Mouse (Mus musculus): ENCODE measurements around the gene Myo18b. TPM values are rescaled to one million over a fixed set of nuclear protein-coding genes. Genes with fewer than 3 reads are reported as not detected.

Myo18b gene
- 0.69 and 0.77 TPM in 2 replicates for polyA plus RNA-seq (2014; fragmentation: Nextera tagmentation; extraction: Ambion mirVana)

- H3K4me2 ChIP-seq (replicated peaks; ENCODE audit: low read depth, low read length) = no peak within 1 kb of the TSS
- 80% methylated on average over 17 of the region's 17 CpGs for WGBS
- ATAC-seq (ENCODE audit: insufficient number of reproducible peaks, insufficient read depth, low FRiP score, low read depth) = peak; percentile 10; the same call in 1 of the 2 replicates
- H3K4me3 ChIP-seq (ENCODE audit: low read depth, low read length) = no peak within 1 kb of the TSS
- no peaks in the 10 kb centered on the region for H3K27me3 ChIP-seq (ENCODE audit: control insufficient read depth, insufficient read depth, low read length)
- no peak within 1 kb of the TSS for H3K9ac ChIP-seq (replicated peaks; ENCODE audit: low read depth, low read length)
- no peaks in the 10 kb centered on the region for H3K9me3 ChIP-seq (ENCODE audit: control insufficient read depth, low read depth, low read length)
- no peak within 1 kb of the TSS for H3K27ac ChIP-seq (ENCODE audit: low read length)
- no peaks in the 10 kb centered on the region for H3K36me3 ChIP-seq (ENCODE audit: control insufficient read depth, insufficient read depth, low read length)
- no peaks in the 10 kb centered on the region for H3K4me1 ChIP-seq (ENCODE audit: control insufficient read depth, insufficient read depth, low read length)
Observed at GRCm38 (mm10) chr5:112895674-112896654, at the start of gene Myo18b. TSS of gene Myo18b (minus strand) at chr5:112896362.

DNA sequence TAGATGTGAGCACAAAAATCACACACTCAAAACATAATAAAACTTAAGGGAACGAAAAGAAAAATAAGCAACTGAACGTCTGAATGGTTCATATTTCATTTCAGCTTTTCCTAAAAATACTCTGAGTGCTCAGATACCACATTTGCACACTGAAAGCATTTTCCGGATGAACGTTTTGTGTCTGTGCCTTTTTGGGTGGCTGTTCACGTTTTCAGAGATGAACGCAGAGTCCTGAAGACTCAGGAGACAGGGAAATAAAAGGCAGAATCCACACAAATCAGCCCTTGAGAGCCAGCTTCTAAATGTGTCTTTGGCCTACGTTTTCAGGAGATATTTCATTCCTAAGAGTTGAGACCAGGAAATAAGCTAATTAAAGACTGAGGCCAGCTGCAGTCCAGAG is 49.8 kb upstream of the Myo18b start:
- H3K27me3 ChIP-seq (ENCODE audit: control insufficient read depth, insufficient read depth, low read length) = no peaks in the 10 kb centered on the region
- H3K27ac ChIP-seq (ENCODE audit: low read length) = no peak overlapping the region
- no peak for ATAC-seq (ENCODE audit: insufficient number of reproducible peaks, insufficient read depth, low FRiP score, low read depth)
- H3K4me1 ChIP-seq (ENCODE audit: control insufficient read depth, insufficient read depth, low read length) = no peaks in the 10 kb centered on the region
- H3K4me3 ChIP-seq (ENCODE audit: low read depth, low read length) = no peak overlapping the region
- 55% methylated on average over 7 of the region's 7 CpGs for WGBS
- H3K36me3 ChIP-seq (ENCODE audit: control insufficient read depth, insufficient read depth, low read length) = 0 out of 2 replicates have a peak, but pooled peaks cover 3% of the 10 kb centered on the region
- H3K4me2 ChIP-seq (replicated peaks; ENCODE audit: low read depth, low read length) = no peak overlapping the region
- H3K9me3 ChIP-seq (ENCODE audit: control insufficient read depth, low read depth, low read length) = no peaks in the 10 kb centered on the region
- no peak overlapping the region for H3K9ac ChIP-seq (replicated peaks; ENCODE audit: low read depth, low read length)

DNA sequence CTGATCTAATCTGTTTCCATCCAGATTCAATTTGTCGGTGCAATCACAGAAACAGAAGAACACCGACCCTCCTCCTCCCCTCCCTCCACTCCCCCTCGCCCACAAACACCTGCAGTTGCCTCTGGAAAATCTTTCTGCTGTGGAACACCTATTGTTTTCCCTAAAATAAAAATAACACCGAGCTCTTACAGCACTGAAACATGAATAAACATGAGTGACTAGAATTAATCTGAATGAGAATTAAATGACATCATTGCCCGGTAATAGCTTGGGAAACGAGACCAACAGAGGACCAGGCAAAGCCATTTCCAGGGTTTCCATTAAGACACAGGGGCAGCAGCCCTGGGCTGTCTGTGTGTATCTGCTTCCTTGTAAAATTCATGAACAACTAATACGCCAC is 46.1 kb upstream of the Myo18b start:
- 76% methylated on average over 7 of the region's 7 CpGs for whole genome bisulfite sequencing
- H3K9ac ChIP-seq (replicated peaks; ENCODE audit: low read depth, low read length) = no peak overlapping the region
- ATAC-seq (ENCODE audit: insufficient number of reproducible peaks, insufficient read depth, low FRiP score, low read depth) = no peak
- no peaks in the 10 kb centered on the region for H3K4me1 ChIP-seq (ENCODE audit: control insufficient read depth, insufficient read depth, low read length)
- H3K4me2 ChIP-seq (replicated peaks; ENCODE audit: low read depth, low read length) = no peak overlapping the region
- no peaks in the 10 kb centered on the region for H3K27me3 ChIP-seq (ENCODE audit: control insufficient read depth, insufficient read depth, low read length)
- no peak overlapping the region for H3K27ac ChIP-seq (ENCODE audit: low read length)
- H3K36me3 ChIP-seq (ENCODE audit: control insufficient read depth, insufficient read depth, low read length) = peaks cover 3% of the 10 kb centered on the region; the same call in 1 of the 2 replicates
- no peaks in the 10 kb centered on the region for H3K9me3 ChIP-seq (ENCODE audit: control insufficient read depth, low read depth, low read length)
- H3K4me3 ChIP-seq (ENCODE audit: low read depth, low read length) = no peak overlapping the region

- H3K9me3 ChIP-seq (ENCODE audit: control insufficient read depth, low read depth, low read length) = no peaks in the 10 kb centered on the region
- H3K9ac ChIP-seq (replicated peaks; ENCODE audit: low read depth, low read length) = no peak overlapping the region
- H3K27me3 ChIP-seq (ENCODE audit: control insufficient read depth, insufficient read depth, low read length) = no peaks in the 10 kb centered on the region
- no peak overlapping the region for H3K4me2 ChIP-seq (replicated peaks; ENCODE audit: low read depth, low read length)
- H3K4me1 ChIP-seq (ENCODE audit: control insufficient read depth, insufficient read depth, low read length) = no peaks in the 10 kb centered on the region
- no peak for ATAC-seq (ENCODE audit: insufficient number of reproducible peaks, insufficient read depth, low FRiP score, low read depth)
- WGBS = 90% methylated on average over 12 of the region's 12 CpGs
- no peak overlapping the region for H3K27ac ChIP-seq (ENCODE audit: low read length)
- H3K36me3 ChIP-seq (ENCODE audit: control insufficient read depth, insufficient read depth, low read length) = no peaks in the 10 kb centered on the region; the same call in 1 of the 2 replicates
- no peak overlapping the region for H3K4me3 ChIP-seq (ENCODE audit: low read depth, low read length)
Observed at GRCm38 (mm10) chr5:112941001-112941400, 44.8 kb upstream of the Myo18b start.

DNA sequence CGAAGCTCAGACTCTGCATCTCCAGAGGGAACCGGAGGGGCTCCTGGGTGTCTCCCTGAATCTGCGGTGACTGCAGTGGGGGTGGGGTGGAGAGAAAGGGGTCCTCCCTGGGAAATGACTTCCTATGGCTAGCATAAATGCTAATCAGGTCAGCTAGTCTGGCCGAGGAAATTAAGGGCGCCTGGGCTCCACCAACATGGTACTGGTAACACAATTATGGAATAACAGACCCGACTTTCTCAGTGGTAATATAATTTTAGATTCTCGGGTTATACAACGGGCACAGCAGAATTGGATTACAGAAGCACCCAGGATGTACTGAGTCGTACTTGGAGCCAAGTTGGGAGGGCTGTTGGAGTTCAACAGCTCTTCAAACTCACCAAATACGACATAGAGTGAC is 40.5 kb upstream of the Myo18b start:
- 80% methylated on average over 10 of the region's 10 CpGs for WGBS
- no peak for ATAC-seq (ENCODE audit: insufficient number of reproducible peaks, insufficient read depth, low FRiP score, low read depth)

GRCm38 (mm10) chr5:112935436-112935835 is 39.3 kb upstream of the Myo18b start:
- Histone ChIP-seq H3K9ac (replicated peaks; ENCODE audit: low read depth, low read length) (no peak overlapping the region), H3K27ac (ENCODE audit: low read length) (no peak overlapping the region), H3K4me3 (ENCODE audit: low read depth, low read length) (no peak overlapping the region), H3K9me3 (ENCODE audit: control insufficient read depth, low read depth, low read length) (no peaks in the 10 kb centered on the region), H3K4me2 (replicated peaks; ENCODE audit: low read depth, low read length) (no peak overlapping the region), H3K4me1 (ENCODE audit: control insufficient read depth, insufficient read depth, low read length) (0 out of 2 replicates have a peak, but pooled peaks cover 3% of the 10 kb centered on the region), H3K27me3 (ENCODE audit: control insufficient read depth, insufficient read depth, low read length) (no peaks in the 10 kb centered on the region), H3K36me3 (ENCODE audit: control insufficient read depth, insufficient read depth, low read length) (no peaks in the 10 kb centered on the region; the same call in 1 of the 2 replicates)
- ATAC-seq (ENCODE audit: insufficient number of reproducible peaks, insufficient read depth, low FRiP score, low read depth) = no peak
- 93% methylated on average over 8 of the region's 8 CpGs for WGBS

More for the DNA sequence above, 40.5 kb upstream of the Myo18b start:
- H3K27me3 ChIP-seq (ENCODE audit: control insufficient read depth, insufficient read depth, low read length) = no peaks in the 10 kb centered on the region
- H3K27ac ChIP-seq (ENCODE audit: low read length) = no peak overlapping the region
- H3K9ac ChIP-seq (replicated peaks; ENCODE audit: low read depth, low read length) = no peak overlapping the region
- no peak overlapping the region for H3K4me3 ChIP-seq (ENCODE audit: low read depth, low read length)
- H3K4me2 ChIP-seq (replicated peaks; ENCODE audit: low read depth, low read length) = no peak overlapping the region
- H3K9me3 ChIP-seq (ENCODE audit: control insufficient read depth, low read depth, low read length) = no peaks in the 10 kb centered on the region
- no peaks in the 10 kb centered on the region; the same call in 1 of the 2 replicates for H3K36me3 ChIP-seq (ENCODE audit: control insufficient read depth, insufficient read depth, low read length)
- 0 out of 2 replicates have a peak, but pooled peaks cover 3% of the 10 kb centered on the region for H3K4me1 ChIP-seq (ENCODE audit: control insufficient read depth, insufficient read depth, low read length)

DNA sequence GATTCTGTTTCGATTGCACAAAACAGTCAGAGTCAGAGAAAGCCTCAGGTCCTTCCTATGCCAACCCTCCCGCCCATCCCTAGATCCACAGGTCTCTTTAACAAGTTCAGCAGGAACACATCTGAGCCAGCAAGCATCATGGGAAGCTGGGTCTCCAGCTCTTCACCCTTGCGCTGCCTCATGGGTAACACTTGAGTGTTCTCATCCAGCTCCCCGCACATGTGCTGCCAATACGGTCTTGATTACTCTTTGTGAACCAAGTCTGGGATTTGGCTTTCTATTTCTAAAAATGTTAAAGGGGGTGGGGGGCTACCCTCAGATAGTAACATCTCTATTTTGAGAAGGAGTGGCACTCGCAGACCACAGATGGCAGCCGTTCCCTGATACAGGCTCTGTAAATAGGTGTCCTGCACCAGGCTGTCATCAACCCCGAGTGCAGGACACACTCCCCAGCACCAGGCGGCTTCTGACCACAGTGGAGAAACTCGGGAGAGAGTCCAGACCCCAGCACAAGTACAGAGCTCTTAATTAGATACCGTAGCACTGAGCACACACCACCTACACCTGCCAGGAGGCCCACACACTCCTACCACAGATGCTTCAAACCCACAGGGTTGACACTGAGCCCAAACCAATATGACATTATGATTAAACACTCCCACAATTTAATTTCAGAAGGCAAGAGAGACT is 36.9 kb upstream of the Myo18b start:
- Histone ChIP-seq H3K36me3 (ENCODE audit: control insufficient read depth, insufficient read depth, low read length) (no peaks in the 10 kb centered on the region; the same call in 1 of the 2 replicates), H3K9me3 (ENCODE audit: control insufficient read depth, low read depth, low read length) (no peaks in the 10 kb centered on the region), H3K4me3 (ENCODE audit: low read depth, low read length) (no peak overlapping the region), H3K4me1 (ENCODE audit: control insufficient read depth, insufficient read depth, low read length) (peaks cover 10% of the 10 kb centered on the region; the same call in 1 of the 2 replicates), H3K9ac (replicated peaks; ENCODE audit: low read depth, low read length) (no peak overlapping the region), H3K27ac (ENCODE audit: low read length) (no peak overlapping the region), H3K4me2 (replicated peaks; ENCODE audit: low read depth, low read length) (no peak overlapping the region), H3K27me3 (ENCODE audit: control insufficient read depth, insufficient read depth, low read length) (no peaks in the 10 kb centered on the region)
- WGBS = 78% methylated on average over 11 of the region's 11 CpGs
- no peak for ATAC-seq (ENCODE audit: insufficient number of reproducible peaks, insufficient read depth, low FRiP score, low read depth)

- peaks cover 16% of the 10 kb centered on the region; the same call in 1 of the 2 replicates for H3K4me1 ChIP-seq (ENCODE audit: control insufficient read depth, insufficient read depth, low read length)
- no peak overlapping the region for H3K4me3 ChIP-seq (ENCODE audit: low read depth, low read length)
- WGBS = 91% methylated on average over 5 of the region's 5 CpGs
- no peaks in the 10 kb centered on the region for H3K27me3 ChIP-seq (ENCODE audit: control insufficient read depth, insufficient read depth, low read length)
- H3K9me3 ChIP-seq (ENCODE audit: control insufficient read depth, low read depth, low read length) = no peaks in the 10 kb centered on the region
- no peaks in the 10 kb centered on the region; the same call in 1 of the 2 replicates for H3K36me3 ChIP-seq (ENCODE audit: control insufficient read depth, insufficient read depth, low read length)
- no peak overlapping the region for H3K9ac ChIP-seq (replicated peaks; ENCODE audit: low read depth, low read length)
- H3K4me2 ChIP-seq (replicated peaks; ENCODE audit: low read depth, low read length) = no peak overlapping the region
- no peak overlapping the region for H3K27ac ChIP-seq (ENCODE audit: low read length)
- no peak for ATAC-seq (ENCODE audit: insufficient number of reproducible peaks, insufficient read depth, low FRiP score, low read depth)
Observed at GRCm38 (mm10) chr5:112931901-112932300, 35.7 kb upstream of the Myo18b start.
